In genomic region chr12:64964560-64964959, GRCm38 (mm10) we compare ENCODE assay signal across 8 mouse cellular contexts. TPM values are rescaled to one million over a fixed set of nuclear protein-coding genes. Genes with fewer than 3 reads are reported as not detected.
DNase-seq lines count a peak whose midpoint lies in the region; ATAC-seq and TF ChIP-seq lines count a peak whose summit lies in the region.

No protein-coding gene starts in this region.

- TF ChIP-seq POLR2A in CH12.LX (IDR thresholded peaks at IDR 0.05; ENCODE audit: low read depth, low read length): no peak

- H3K4me2 ChIP-seq in CH12.LX (ENCODE audit: insufficient read depth, low read depth, poor library complexity, severe bottlenecking): peak overlapping the region; percentile 100
- H3K4me2 ChIP-seq in forebrain, embryonic 13.5 days: peak overlapping the region; percentile 85
- H3K4me2 ChIP-seq in liver, embryonic 14.5 days (ENCODE audit: low read depth): peak overlapping the region; percentile 97

- WGBS in heart, embryonic 10.5 days: 14% methylated on average over 4 of the region's 4 CpGs
- 26% methylated on average over 4 of the region's 4 CpGs for WGBS in forebrain, embryonic 13.5 days
- WGBS in liver, embryonic 14.5 days (ENCODE audit: insufficient replicate concordance): 9% methylated on average over 4 of the region's 4 CpGs

- no peak for TF ChIP-seq CTCF in CH12.LX (conservative IDR thresholded peaks at IDR 0.05 in 1 of 2, IDR thresholded peaks at IDR 0.05 in 1 of 2; ENCODE audit: low read depth in 2 of 2, low read length in 2 of 2)
- no peak for TF ChIP-seq CTCF in liver, embryonic 14.5 days (IDR thresholded peaks at IDR 0.05; ENCODE audit: low read depth)

- H3K27ac ChIP-seq in heart, embryonic 10.5 days: no peak overlapping the region
- H3K27ac ChIP-seq in CH12.LX (ENCODE audit: insufficient read depth, low read depth): no peak overlapping the region
- no peak overlapping the region for H3K27ac ChIP-seq in forebrain, embryonic 13.5 days
- H3K27ac ChIP-seq in liver, embryonic 14.5 days: peak overlapping the region; percentile 61

- intact Hi-C loops in heart, postnatal 25 days (cut with DNase I): loop anchor here (10.0 kb wide), 1 partner anchor 210 kb away; the partner anchor contains the start of gene Mis18bp1

- DNase-seq in heart, embryonic 10.5 days (ENCODE audit: low spot score): no peak
- DNase-seq in heart, postnatal 25 days (ENCODE audit: low spot score): no peak
- DNase-seq in CH12.LX (ENCODE audit: extremely low read depth): no peak
- peak in 1 of 3 experiments; percentile 17 for DNase-seq in liver, embryonic 14.5 days (ENCODE audit: low read depth in 3 of 3, low spot score in 3 of 3)
- DNase-seq in urinary bladder, postnatal 4 days (ENCODE audit: low spot score in 2 of 2): no peak
- DNase-seq in gastrocnemius, postnatal 4 days (ENCODE audit: low spot score in 2 of 2): no peak
- DNase-seq in ovary, postnatal 10 days (ENCODE audit: low spot score): no peak

- TF ChIP-seq RAD21 in CH12.LX (IDR thresholded peaks at IDR 0.05; ENCODE audit: low read depth, low read length): no peak

- H3K36me3 ChIP-seq in heart, embryonic 10.5 days: no peaks in the 10 kb centered on the region
- H3K36me3 ChIP-seq in CH12.LX (replicated peaks in 1 of 2; ENCODE audit: control insufficient read depth in 1 of 2, insufficient read depth in 1 of 2, low read length in 1 of 2): peaks cover 0 to 23% of the 10 kb centered on the region in 2 experiments
- no peaks in the 10 kb centered on the region for H3K36me3 ChIP-seq in forebrain, embryonic 13.5 days (ENCODE audit: poor library complexity, severe bottlenecking)
- H3K36me3 ChIP-seq in liver, embryonic 14.5 days (replicated peaks; ENCODE audit: control insufficient read depth, insufficient read depth, low read depth): no peaks in the 10 kb centered on the region

- peaks cover 67% of the 10 kb centered on the region for H3K79me2 ChIP-seq in CH12.LX (replicated peaks; ENCODE audit: control insufficient read depth, extremely low read depth, insufficient read depth, poor library complexity, severe bottlenecking)

- peaks cover 8% of the 10 kb centered on the region; the same call in 1 of the 2 replicates for H3K4me1 ChIP-seq in heart, embryonic 10.5 days
- peaks cover 0 to 24% of the 10 kb centered on the region in 2 experiments; a peak in 2 of 4 replicates for H3K4me1 ChIP-seq in CH12.LX (ENCODE audit: control insufficient read depth in 1 of 2, insufficient read depth in 2 of 2)
- peaks cover 41% of the 10 kb centered on the region for H3K4me1 ChIP-seq in forebrain, embryonic 13.5 days
- peaks cover 3 to 12% of the 10 kb centered on the region in 2 experiments; a peak in 3 of 4 replicates for H3K4me1 ChIP-seq in liver, embryonic 14.5 days (replicated peaks; ENCODE audit: control insufficient read depth in 2 of 2, insufficient read depth in 2 of 2, low read length in 1 of 2)

- H3K27me3 ChIP-seq in heart, embryonic 10.5 days (ENCODE audit: insufficient read depth, poor library complexity, severe bottlenecking): no peaks in the 10 kb centered on the region
- no peaks in the 10 kb centered on the region for H3K27me3 ChIP-seq in CH12.LX (replicated peaks)
- no peaks in the 10 kb centered on the region for H3K27me3 ChIP-seq in forebrain, embryonic 13.5 days
- H3K27me3 ChIP-seq in liver, embryonic 14.5 days (ENCODE audit: control insufficient read depth, insufficient read depth, low read length): no peaks in the 10 kb centered on the region

- H3K4me3 ChIP-seq in heart, embryonic 10.5 days: peak overlapping the region; percentile 90
- peak overlapping the region; percentile 70 to 87 (median 85) for H3K4me3 ChIP-seq in CH12.LX (replicated peaks in 1 of 3; ENCODE audit: low read depth in 2 of 3, low read length in 2 of 3, poor library complexity in 1 of 3)
- peak overlapping the region; percentile 93 for H3K4me3 ChIP-seq in forebrain, embryonic 13.5 days
- H3K4me3 ChIP-seq in liver, embryonic 14.5 days (ENCODE audit: insufficient read depth in 1 of 2, low read depth in 2 of 2, low read length in 2 of 2): peak overlapping the region; percentile 72 to 95

- no peaks in the 10 kb centered on the region for H3K9me3 ChIP-seq in heart, embryonic 10.5 days
- no peaks in the 10 kb centered on the region for H3K9me3 ChIP-seq in CH12.LX (replicated peaks; ENCODE audit: low read length)
- H3K9me3 ChIP-seq in forebrain, embryonic 13.5 days (replicated peaks): no peaks in the 10 kb centered on the region
- no peaks in the 10 kb centered on the region for H3K9me3 ChIP-seq in liver, embryonic 14.5 days (ENCODE audit: control insufficient read depth, low read length)

- TF ChIP-seq EP300 in CH12.LX (IDR thresholded peaks at IDR 0.05; ENCODE audit: low read length): no peak
- TF ChIP-seq EP300 in liver, embryonic 14.5 days (IDR thresholded peaks at IDR 0.05; ENCODE audit: low read depth): no peak

- peak overlapping the region; percentile 54 for H3K9ac ChIP-seq in CH12.LX (ENCODE audit: insufficient read depth, low read depth)
- peak overlapping the region; percentile 66 for H3K9ac ChIP-seq in forebrain, embryonic 13.5 days
- H3K9ac ChIP-seq in liver, embryonic 14.5 days (replicated peaks): peak overlapping the region; percentile 75

- dilution Hi-C loops in CH12.LX (cut with MboI; ENCODE audit: extremely low pct_ligation_motif_present, extremely low pct_unique_long_range_greater_than_20kb, low sequenced_read_pairs): no loop called here

- in situ Hi-C loops in CH12.LX (cut with MboI; ENCODE audit: low pct_ligation_motif_present, low pct_unique_long_range_greater_than_20kb, low sequenced_read_pairs): loop anchor here (10.0 to 25.0 kb wide), 2 partner anchors 100 to 198 kb away; partner anchors contain the start of gene Mis18bp1

- ATAC-seq in forebrain, embryonic 13.5 days: no peak
- no peak for ATAC-seq in liver, embryonic 14.5 days (ENCODE audit: insufficient read depth)

TF ChIP-seq in CH12.LX, 34 proteins besides CTCF, POLR2A, EP300 and RAD21:
- TF ChIP-seq ZNF384 (IDR thresholded peaks at IDR 0.05; ENCODE audit: low read depth, low read length): peak; percentile 56; the same call in 1 of the 2 replicates
- no peak for TF ChIP-seq TBP (conservative IDR thresholded peaks at IDR 0.05; ENCODE audit: low read depth, low read length)

RNA-seq across cellular contexts. Expression of gene Klhl28, which starts 0.8 kb away (rescaled TPM):
- polyA plus RNA-seq in heart, embryonic 10.5 days (2016; fragmentation: Nextera tagmentation; extraction: Ambion mirVana): 7.1 and 9.6 TPM in 2 replicates
- total RNA-seq in heart, postnatal 25 days (2021): 10 to 100 TPM; 11.7 to 14.1 TPM
- total RNA-seq in CH12.LX (2012; rRNA removed): 9.5 and 9.6 TPM in 2 replicates
- 16.2 and 17.9 TPM in 2 replicates for total RNA-seq in CH12.LX (2014; rRNA removed)
- polyA plus RNA-seq in CH12.LX (2012; ENCODE audit: insufficient read length, low read depth): 13.2 and 16.6 TPM in 2 replicates
- polyA plus RNA-seq in forebrain, embryonic 13.5 days (2015; fragmentation: Nextera tagmentation; extraction: Ambion mirVana): 24.9 and 26.3 TPM in 2 replicates
- polyA plus RNA-seq in liver, embryonic 14.5 days (2012; rRNA removed): 1.4 and 1.6 TPM in 2 replicates
- polyA plus RNA-seq in liver, embryonic 14.5 days (2014; fragmentation: Nextera tagmentation; extraction: Ambion mirVana): 3.0 and 3.1 TPM in 2 replicates
- total RNA-seq in gastrocnemius, postnatal 4 days (2021): 10 to 100 TPM; 14.1 to 15.1 TPM

RNA-seq across cellular contexts. Expression of gene Togaram1, which starts 1.0 kb away (rescaled TPM):
- polyA plus RNA-seq in heart, embryonic 10.5 days (2016; fragmentation: Nextera tagmentation; extraction: Ambion mirVana): 21.9 and 22.8 TPM in 2 replicates
- total RNA-seq in heart, postnatal 25 days (2021): 10 to 100 TPM; 11.4 to 16.5 TPM
- total RNA-seq in CH12.LX (2012; rRNA removed) (24.1 and 24.3 TPM in 2 replicates), CH12.LX (2014; rRNA removed) (29.5 and 34.4 TPM in 2 replicates)
- polyA plus RNA-seq in CH12.LX (2012; ENCODE audit: insufficient read length, low read depth): 19.1 and 22.6 TPM in 2 replicates
- 20.1 and 25.3 TPM in 2 replicates for polyA plus RNA-seq in forebrain, embryonic 13.5 days (2015; fragmentation: Nextera tagmentation; extraction: Ambion mirVana)
- polyA plus RNA-seq in liver, embryonic 14.5 days (2012; rRNA removed): 2.8 and 3.9 TPM in 2 replicates
- polyA plus RNA-seq in liver, embryonic 14.5 days (2014; fragmentation: Nextera tagmentation; extraction: Ambion mirVana): 6.4 and 6.6 TPM in 2 replicates
- 10 to 100 TPM; 19.1 to 21.3 TPM for total RNA-seq in gastrocnemius, postnatal 4 days (2021)

RNA-seq across cellular contexts. Expression of gene Gm527, which starts 46.9 kb away (rescaled TPM):
- 1.4 and 2.4 TPM in 2 replicates for polyA plus RNA-seq in heart, embryonic 10.5 days (2016; fragmentation: Nextera tagmentation; extraction: Ambion mirVana)
- 1 to 10 TPM; 3.9 to 4.3 TPM for total RNA-seq in heart, postnatal 25 days (2021)
- 0.42 and 0.93 TPM in 2 replicates for total RNA-seq in CH12.LX (2012; rRNA removed)
- 2.0 and 2.6 TPM in 2 replicates for total RNA-seq in CH12.LX (2014; rRNA removed)
- polyA plus RNA-seq in CH12.LX (2012; ENCODE audit: insufficient read length, low read depth): 1.7 and 2.0 TPM in 2 replicates
- polyA plus RNA-seq in forebrain, embryonic 13.5 days (2015; fragmentation: Nextera tagmentation; extraction: Ambion mirVana): 1.6 and 2.6 TPM in 2 replicates
- 0.26 and 0.42 TPM in 2 replicates for polyA plus RNA-seq in liver, embryonic 14.5 days (2012; rRNA removed)
- 0.17 and 0.44 TPM in 2 replicates for polyA plus RNA-seq in liver, embryonic 14.5 days (2014; fragmentation: Nextera tagmentation; extraction: Ambion mirVana)
- total RNA-seq in gastrocnemius, postnatal 4 days (2021): 1 to 10 TPM; 9.8 to 9.9 TPM
